Mouse (Mus musculus): Measurements from ENCODE around the gene Atp2c2. TPM values are rescaled to one million over a fixed set of nuclear protein-coding genes. Genes with fewer than 3 reads are reported as not detected.

Gene Atp2c2
- under 1 TPM in 3 of 4 experiments, not detected in 1; 0.35 to 0.38 (median 0.38) TPM for total RNA-seq (2022)

DNA sequence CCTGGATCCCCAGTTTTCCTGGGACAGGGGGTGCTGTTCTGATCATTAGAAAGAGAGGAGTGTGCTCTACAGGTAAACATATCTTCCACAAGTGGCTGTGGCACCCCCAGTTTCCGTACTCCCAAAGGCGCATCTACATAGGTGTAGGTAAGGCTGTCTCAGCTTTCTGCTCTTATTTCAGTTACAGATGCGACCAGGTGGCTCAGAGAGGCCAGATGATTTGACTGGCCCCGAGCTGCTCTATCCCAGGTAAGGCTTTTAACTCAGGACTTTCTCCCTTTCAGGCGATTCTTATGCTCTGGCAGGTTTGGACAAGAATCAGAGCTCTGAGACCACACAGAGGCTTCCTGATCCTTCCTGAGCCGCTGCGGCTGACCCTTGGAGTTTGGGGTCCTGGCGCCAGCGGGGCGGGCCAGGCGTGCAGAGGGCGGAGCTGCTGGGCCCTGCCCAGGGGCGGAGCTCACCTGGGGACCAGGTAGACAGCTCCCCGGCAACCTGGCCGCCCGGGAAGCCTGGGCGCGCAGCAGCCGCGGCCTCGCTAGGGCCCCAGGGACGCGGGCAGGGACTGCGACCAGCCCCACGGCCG lies at the start of gene Atp2c2:
Atp2c2 (plus strand) TSS at position 461 of the 586 bp plus-strand sequence.
- DNase-seq = no peak

- no peak for DNase-seq
These were observed 48.5 kb upstream of the Atp2c2 start for GRCm38 (mm10) chr8:119651324-119651723.

DNA sequence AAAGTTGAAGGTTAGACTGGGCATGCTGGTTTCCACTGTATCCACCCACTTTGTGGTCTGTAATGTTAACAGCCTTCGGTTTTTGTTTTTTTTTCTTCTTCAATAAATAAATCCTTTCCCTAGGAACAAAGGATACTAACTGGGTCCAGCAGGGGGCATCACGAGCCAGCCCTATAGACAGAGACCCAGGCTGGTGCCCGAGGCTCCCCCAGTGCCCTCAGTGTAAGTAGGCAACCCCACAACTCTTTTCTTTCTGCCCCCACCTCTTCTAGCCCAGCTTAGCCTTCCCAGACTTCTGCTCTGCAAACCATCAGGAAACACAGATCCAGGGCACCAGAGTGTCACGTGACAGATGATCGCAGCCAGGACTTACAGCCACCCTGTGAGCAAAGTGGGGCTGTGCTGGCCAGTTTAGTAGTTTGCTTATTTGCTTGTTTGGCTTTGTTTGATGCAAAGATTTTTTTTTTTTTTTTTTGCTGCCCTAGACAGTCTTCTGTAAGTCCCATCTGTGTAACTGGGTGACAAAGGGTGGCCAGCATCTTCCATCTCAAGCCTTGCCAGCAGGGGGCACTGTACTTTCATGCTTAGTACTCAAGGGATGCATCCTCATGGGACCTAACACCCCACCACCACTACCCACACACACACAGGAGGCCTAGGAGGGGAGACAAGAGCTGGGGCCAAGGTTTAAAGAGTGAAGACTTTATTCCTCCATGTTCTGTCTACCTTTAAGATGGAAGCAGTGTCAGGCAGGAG lies 42.9 kb upstream of the Atp2c2 start:
- no peak for DNase-seq

DNA sequence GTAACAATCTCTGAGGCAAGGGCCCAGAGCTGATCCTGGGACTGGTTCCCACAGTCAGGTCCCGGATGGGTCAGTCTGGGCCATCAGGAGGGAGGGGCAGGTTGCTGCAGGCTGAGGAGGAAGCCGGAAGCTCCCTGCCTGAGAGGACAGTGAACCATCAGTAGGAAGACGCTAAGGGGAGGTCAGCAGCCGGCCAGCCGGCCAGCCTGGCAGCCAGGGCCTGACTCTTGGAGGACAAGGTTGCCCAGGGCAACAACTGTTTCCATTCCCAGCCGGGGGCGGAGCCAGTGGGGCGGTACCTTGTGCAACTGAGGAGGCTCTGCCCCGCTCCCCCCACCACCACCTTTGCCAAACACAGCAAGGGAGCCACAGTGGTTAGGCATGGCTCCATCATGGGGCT lies 38.7 kb upstream of the Atp2c2 start:
- DNase-seq = peak; percentile 74

- no peak for DNase-seq
These were observed 37.9 kb upstream of the Atp2c2 start for GRCm38 (mm10) chr8:119661892-119662291.

- no peak for DNase-seq
These were observed 36.4 kb upstream of the Atp2c2 start for GRCm38 (mm10) chr8:119663440-119663839.

DNA sequence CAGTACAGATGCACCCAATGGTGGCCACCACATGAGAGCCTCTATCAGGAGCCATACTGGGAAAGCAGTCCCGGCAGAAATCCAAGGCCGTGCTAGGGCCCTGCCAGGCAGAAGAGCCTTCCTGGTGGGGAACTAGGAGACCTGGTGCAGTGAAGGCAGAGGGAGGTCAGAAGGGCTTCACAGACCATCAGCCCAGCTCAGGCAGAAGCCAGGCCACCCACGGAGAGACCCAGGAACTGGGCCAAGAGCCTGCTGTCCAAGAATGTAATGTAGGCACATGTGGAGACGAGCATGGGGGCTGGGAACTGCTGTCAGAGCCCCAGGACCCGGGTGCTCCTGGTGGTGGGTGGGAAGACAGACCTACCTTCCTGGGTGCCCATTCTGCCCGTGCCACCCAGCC lies 34.5 kb upstream of the Atp2c2 start:
- no peak for DNase-seq

GRCm38 (mm10) chr8:119666219-119666951 lies 33.4 kb upstream of the Atp2c2 start, which contains the start of gene Wfdc1:
Gene Wfdc1, plus strand, starts transcription at chr8:119666365.
- DNase-seq = no peak

GRCm38 (mm10) chr8:119668447-119668846 lies 31.4 kb upstream of the Atp2c2 start:
- no peak for DNase-seq

DNA sequence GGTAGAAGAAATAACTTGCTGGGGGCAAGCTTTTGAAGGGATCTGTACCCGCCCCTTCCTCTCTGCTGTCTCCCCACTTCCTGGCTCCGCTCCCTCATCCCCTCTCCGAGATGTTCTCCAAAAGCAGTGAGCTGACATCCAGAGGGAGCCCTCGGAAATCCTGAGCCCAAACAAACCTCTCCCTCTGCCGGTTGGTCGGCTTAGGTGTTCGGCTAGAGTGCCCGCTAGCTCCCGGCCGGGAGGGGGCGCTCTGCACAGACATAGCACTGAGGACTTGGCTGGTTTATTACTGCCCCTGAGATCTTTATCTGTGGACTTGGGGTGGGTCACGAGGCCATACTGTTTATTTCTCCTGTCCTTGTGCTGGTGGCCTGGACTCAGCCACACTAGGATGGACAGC lies 30.5 kb upstream of the Atp2c2 start:
- DNase-seq = no peak

- DNase-seq = peak; percentile 55
These were observed 29.3 kb upstream of the Atp2c2 start for GRCm38 (mm10) chr8:119670419-119671091.

GRCm38 (mm10) chr8:119673976-119674555 lies 25.7 kb upstream of the Atp2c2 start:
- no peak for DNase-seq

- no peak for DNase-seq
These were observed 24.4 kb upstream of the Atp2c2 start for GRCm38 (mm10) chr8:119675457-119675856.

DNA sequence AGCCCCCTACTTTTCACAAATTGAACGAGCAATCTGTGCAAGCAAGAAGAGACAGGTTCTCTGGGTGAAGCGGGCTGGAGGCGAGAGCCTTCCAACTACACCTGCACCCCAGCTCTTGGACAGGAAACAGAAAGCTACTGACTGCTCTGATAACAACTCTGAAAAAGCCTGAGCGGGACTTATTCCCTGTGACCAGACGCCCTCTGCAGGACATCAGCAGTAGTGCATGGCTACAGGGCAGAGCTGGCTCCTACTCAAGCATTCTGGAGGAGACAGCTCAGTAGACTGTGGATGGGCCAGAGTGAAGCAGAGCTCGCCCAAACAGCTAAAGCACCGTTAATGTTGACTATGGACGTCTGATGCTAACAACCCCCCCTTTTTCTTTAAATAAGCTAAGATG lies 23.4 kb upstream of the Atp2c2 start:
- peak; percentile 90 for DNase-seq

DNA sequence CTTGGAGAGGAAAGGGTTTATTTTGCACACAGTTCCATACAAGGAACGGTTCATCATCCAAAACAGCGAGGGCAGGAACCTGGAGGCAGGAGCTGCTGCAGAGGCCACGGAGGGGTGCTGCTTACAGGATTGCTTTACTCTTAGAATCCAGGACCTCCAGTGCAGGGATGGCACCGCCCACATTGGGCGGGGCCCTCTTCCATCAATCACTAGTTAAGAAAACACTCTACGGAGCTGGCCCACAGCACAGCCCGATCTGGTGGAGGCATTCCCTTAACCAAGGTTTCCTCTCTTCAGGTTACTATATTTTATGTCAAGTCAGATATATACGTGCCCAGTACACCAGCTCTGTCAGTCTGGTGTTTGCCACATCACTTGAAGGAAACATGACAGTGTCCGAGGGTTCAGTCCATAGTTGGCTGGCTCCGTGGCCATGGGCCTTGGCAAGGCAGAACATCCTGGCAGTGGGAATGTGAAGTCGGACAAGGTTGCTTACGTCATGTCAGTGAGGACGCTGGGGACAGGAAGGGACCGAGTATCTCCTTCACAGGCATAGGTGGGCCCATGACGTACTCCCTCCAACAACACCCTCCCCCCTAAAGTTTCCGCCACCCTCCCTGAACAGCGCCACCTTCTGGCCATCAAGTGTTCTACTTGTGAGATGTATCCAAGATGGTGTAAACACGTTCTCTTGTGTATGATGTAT lies 21.5 kb upstream of the Atp2c2 start:
- peak; percentile 83 for DNase-seq

DNA sequence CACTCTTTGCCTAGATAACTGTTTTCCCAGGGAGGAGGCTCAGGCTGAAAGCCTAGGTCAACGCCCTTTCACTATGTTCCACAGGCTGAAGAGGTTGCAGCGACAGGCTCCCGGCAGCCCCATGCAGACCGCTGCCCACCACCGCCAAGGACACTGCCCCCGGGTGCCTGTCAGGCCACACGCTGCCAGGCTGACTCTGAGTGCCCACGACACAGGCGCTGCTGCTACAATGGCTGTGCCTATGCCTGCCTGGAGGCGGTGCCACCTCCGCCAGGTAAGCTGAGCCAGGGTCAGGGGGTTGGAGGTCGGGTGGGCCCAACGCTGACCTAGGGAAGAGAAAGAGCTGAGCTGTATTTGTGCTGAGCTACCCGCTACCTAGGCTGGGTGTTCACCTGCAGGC lies 20.6 kb upstream of the Atp2c2 start:
- no peak for DNase-seq

DNA sequence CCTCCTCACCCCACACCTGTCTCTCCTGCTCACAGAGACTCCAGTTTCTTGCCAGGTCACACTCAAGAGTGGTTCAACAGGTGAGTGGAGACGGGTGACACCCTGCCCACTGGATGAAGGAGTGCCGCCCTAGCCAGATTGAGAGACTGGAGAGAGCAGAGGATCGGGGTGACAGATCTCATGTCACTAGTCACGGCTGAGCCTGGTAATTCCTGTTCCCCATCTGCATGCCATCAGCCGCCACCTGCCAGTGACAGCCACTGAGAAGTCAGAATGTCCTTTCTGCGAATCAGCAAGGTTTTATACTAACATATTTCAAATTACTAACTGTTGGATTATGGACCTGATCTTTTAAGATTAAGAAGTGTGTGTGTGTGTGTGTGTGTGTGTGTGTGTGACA lies 9.2 kb upstream of the Atp2c2 start:
- no peak for DNase-seq

GRCm38 (mm10) chr8:119691989-119692388 lies 7.8 kb upstream of the Atp2c2 start:
- no peak for DNase-seq

DNA sequence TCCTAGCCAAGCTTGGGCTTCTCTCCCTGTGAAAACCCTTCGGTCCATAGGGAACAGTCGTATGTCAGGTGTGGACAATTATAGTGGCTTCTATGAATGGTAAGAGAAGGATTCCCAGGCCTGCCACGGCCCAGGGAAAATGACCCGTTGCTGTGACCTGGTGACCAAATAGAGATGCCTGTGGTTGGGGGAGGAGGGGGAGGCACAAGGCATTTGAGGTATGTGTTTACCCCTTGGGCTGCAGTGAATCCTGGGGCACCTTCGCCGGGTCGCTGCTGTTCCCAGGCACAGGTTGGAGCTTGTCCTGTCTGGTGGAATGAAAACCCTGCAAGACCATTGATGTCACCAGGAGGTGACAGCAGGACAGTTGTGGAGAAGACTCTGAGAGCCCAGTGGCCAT lies 5.1 kb upstream of the Atp2c2 start:
- no peak for DNase-seq

DNA sequence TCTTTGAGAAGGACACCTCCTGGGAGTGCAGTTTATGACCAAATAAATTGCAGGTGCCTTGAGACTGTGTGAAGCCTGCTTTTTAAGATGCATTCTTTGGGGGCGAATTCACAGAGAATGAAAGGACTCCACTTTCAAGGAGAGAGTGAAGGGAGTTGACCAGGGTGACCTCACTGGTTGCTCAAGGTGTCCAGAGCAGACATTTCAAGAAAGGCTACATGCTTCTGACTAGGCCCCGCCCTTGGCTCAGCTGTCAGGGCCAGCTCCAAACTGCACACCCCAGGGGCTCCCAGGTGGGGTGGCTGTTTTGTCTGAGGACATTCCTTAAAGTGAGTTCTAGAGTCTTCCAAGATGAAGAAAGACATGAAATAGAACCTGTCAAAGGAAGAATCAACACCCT lies 2.6 kb upstream of the Atp2c2 start:
- DNase-seq = no peak

DNA sequence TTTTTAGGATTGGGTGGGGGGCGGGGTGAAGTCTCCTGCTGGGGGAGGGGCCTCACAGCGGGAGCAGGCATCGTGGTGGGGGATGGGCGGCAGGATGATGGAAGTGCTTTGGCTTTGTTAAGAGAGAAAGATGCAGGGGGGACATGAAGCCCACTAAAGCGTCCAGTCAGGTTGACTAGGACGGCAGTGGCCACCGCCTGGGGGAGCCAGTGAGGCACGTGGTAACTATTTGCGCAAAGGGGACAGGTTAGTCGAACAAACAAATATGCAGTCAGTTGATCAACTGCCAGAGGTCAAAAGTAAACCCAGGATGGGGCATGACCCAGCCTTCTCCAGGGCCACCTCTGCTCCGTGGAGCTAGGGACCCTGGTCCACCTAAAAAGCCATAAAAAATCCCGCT lies 849 bp upstream of the Atp2c2 start:
- peak; percentile 48 for DNase-seq

- no peak for DNase-seq
These were observed 3.2 kb downstream of the Atp2c2 start for GRCm38 (mm10) chr8:119702965-119703364.
